Mouse (Mus musculus): Measurements from ENCODE around the gene Hcn1. TPM values are rescaled to one million over a fixed set of nuclear protein-coding genes. Genes with fewer than 3 reads are reported as not detected.

Hcn1 gene
- polyA plus RNA-seq, 1 experiment from 2014 or later = 0.10 TPM

- no peaks in the 10 kb centered on the region for H3K36me3 ChIP-seq
- ATAC-seq (ENCODE audit: low FRiP score, low read depth) = no peak
- H3K4me1 ChIP-seq = no peaks in the 10 kb centered on the region
- H3K9me3 ChIP-seq = no peaks in the 10 kb centered on the region
- H3K4me3 ChIP-seq = no peak overlapping the region
- H3K27me3 ChIP-seq = no peaks in the 10 kb centered on the region
- H3K4me2 ChIP-seq (replicated peaks) = no peak overlapping the region
- H3K9ac ChIP-seq (replicated peaks) = no peak overlapping the region
- no peak overlapping the region for H3K27ac ChIP-seq (replicated peaks)
- 87% methylated on average over 3 of the region's 3 CpGs for WGBS
Observed at GRCm38 (mm10) chr13:117907801-117908200, 305.7 kb downstream of the Hcn1 start.

- Histone ChIP-seq H3K4me3 (no peak overlapping the region), H3K4me1 (no peaks in the 10 kb centered on the region), H3K4me2 (replicated peaks) (no peak overlapping the region), H3K36me3 (no peaks in the 10 kb centered on the region), H3K27me3 (no peaks in the 10 kb centered on the region), H3K9me3 (no peaks in the 10 kb centered on the region), H3K27ac (replicated peaks) (no peak overlapping the region), H3K9ac (replicated peaks) (no peak overlapping the region)
- WGBS = 90% methylated on average over 4 of the region's 4 CpGs
- no peak for ATAC-seq (ENCODE audit: low FRiP score, low read depth)
Observed at GRCm38 (mm10) chr13:117929734-117930133, 327.6 kb downstream of the Hcn1 start.

GRCm38 (mm10) chr13:117931746-117932145 is 329.6 kb downstream of the Hcn1 start:
- H3K36me3 ChIP-seq = no peaks in the 10 kb centered on the region
- ATAC-seq (ENCODE audit: low FRiP score, low read depth) = no peak
- no peaks in the 10 kb centered on the region for H3K4me1 ChIP-seq
- H3K9ac ChIP-seq (replicated peaks) = no peak overlapping the region
- H3K27ac ChIP-seq (replicated peaks) = no peak overlapping the region
- no peaks in the 10 kb centered on the region for H3K9me3 ChIP-seq
- no peak overlapping the region for H3K4me3 ChIP-seq
- no peaks in the 10 kb centered on the region for H3K27me3 ChIP-seq
- 77% methylated on average over 2 of the region's 2 CpGs for WGBS
- no peak overlapping the region for H3K4me2 ChIP-seq (replicated peaks)

- WGBS = 82% methylated on average over 1 of the region's 1 CpGs
- Histone ChIP-seq H3K9me3 (no peaks in the 10 kb centered on the region), H3K4me2 (replicated peaks) (no peak overlapping the region), H3K36me3 (no peaks in the 10 kb centered on the region), H3K9ac (replicated peaks) (no peak overlapping the region), H3K27me3 (no peaks in the 10 kb centered on the region), H3K4me1 (no peaks in the 10 kb centered on the region), H3K4me3 (no peak overlapping the region), H3K27ac (replicated peaks) (no peak overlapping the region)
- ATAC-seq (ENCODE audit: low FRiP score, low read depth) = no peak
Observed at GRCm38 (mm10) chr13:117938761-117939160, 336.6 kb downstream of the Hcn1 start.

GRCm38 (mm10) chr13:117940536-117941280 is 338.6 kb downstream of the Hcn1 start:
- Histone ChIP-seq H3K9me3 (no peaks in the 10 kb centered on the region), H3K9ac (replicated peaks) (no peak overlapping the region), H3K27ac (replicated peaks) (no peak overlapping the region), H3K4me2 (replicated peaks) (no peak overlapping the region), H3K36me3 (no peaks in the 10 kb centered on the region), H3K4me3 (no peak overlapping the region), H3K27me3 (no peaks in the 10 kb centered on the region), H3K4me1 (no peaks in the 10 kb centered on the region)
- 91% methylated on average over 8 of the region's 8 CpGs for WGBS
- no peak for ATAC-seq (ENCODE audit: low FRiP score, low read depth)

- Histone ChIP-seq H3K36me3 (no peaks in the 10 kb centered on the region), H3K4me1 (no peaks in the 10 kb centered on the region), H3K9ac (replicated peaks) (no peak overlapping the region), H3K27ac (replicated peaks) (no peak overlapping the region), H3K9me3 (no peaks in the 10 kb centered on the region), H3K4me3 (no peak overlapping the region), H3K27me3 (no peaks in the 10 kb centered on the region), H3K4me2 (replicated peaks) (no peak overlapping the region)
- ATAC-seq (ENCODE audit: low FRiP score, low read depth) = no peak
- WGBS = 89% methylated on average over 3 of the region's 3 CpGs
Observed at GRCm38 (mm10) chr13:117946843-117947242, 344.7 kb downstream of the Hcn1 start.

- H3K4me1 ChIP-seq = no peaks in the 10 kb centered on the region
- WGBS = 71% methylated on average over 1 of the region's 1 CpGs
- no peak for ATAC-seq (ENCODE audit: low FRiP score, low read depth)
Observed at GRCm38 (mm10) chr13:117947704-117948376, 345.7 kb downstream of the Hcn1 start.

GRCm38 (mm10) chr13:117958496-117959421 is 356.6 kb downstream of the Hcn1 start:
- no peaks in the 10 kb centered on the region for H3K27me3 ChIP-seq
- 11% methylated on average over 18 of the region's 18 CpGs for WGBS
- no peak overlapping the region for H3K9ac ChIP-seq (replicated peaks)
- 0 out of 2 replicates have a peak, but pooled peaks cover 5% of the 10 kb centered on the region for H3K4me1 ChIP-seq
- H3K9me3 ChIP-seq = no peaks in the 10 kb centered on the region
- H3K27ac ChIP-seq (replicated peaks) = no peak overlapping the region
- no peak overlapping the region for H3K4me3 ChIP-seq
- peak overlapping the region; percentile 23; the same call in 1 of the 2 replicates for H3K4me2 ChIP-seq (replicated peaks)
- H3K36me3 ChIP-seq = no peaks in the 10 kb centered on the region
- ATAC-seq (ENCODE audit: low FRiP score, low read depth) = peak; percentile 79

More at GRCm38 (mm10) chr13:117947704-117948376, 345.7 kb downstream of the Hcn1 start:
- Histone ChIP-seq H3K4me2 (replicated peaks) (no peak overlapping the region), H3K9me3 (no peaks in the 10 kb centered on the region), H3K36me3 (no peaks in the 10 kb centered on the region), H3K4me3 (no peak overlapping the region), H3K27me3 (no peaks in the 10 kb centered on the region), H3K27ac (replicated peaks) (no peak overlapping the region), H3K9ac (replicated peaks) (no peak overlapping the region)

- H3K27ac ChIP-seq (replicated peaks) = no peak overlapping the region
- H3K4me3 ChIP-seq = no peak overlapping the region
- no peaks in the 10 kb centered on the region for H3K27me3 ChIP-seq
- no peaks in the 10 kb centered on the region for H3K36me3 ChIP-seq
- no peak for ATAC-seq (ENCODE audit: low FRiP score, low read depth)
- no peak overlapping the region for H3K9ac ChIP-seq (replicated peaks)
- H3K9me3 ChIP-seq = no peaks in the 10 kb centered on the region
- no peaks in the 10 kb centered on the region for H3K4me1 ChIP-seq
- no peak overlapping the region for H3K4me2 ChIP-seq (replicated peaks)
Observed at GRCm38 (mm10) chr13:117964620-117965019, 362.5 kb downstream of the Hcn1 start.

GRCm38 (mm10) chr13:117975382-117975781 is 373.3 kb downstream of the Hcn1 start:
- Histone ChIP-seq H3K4me1 (no peaks in the 10 kb centered on the region), H3K27me3 (no peaks in the 10 kb centered on the region), H3K4me2 (replicated peaks) (no peak overlapping the region), H3K9ac (replicated peaks) (no peak overlapping the region), H3K9me3 (no peaks in the 10 kb centered on the region), H3K27ac (replicated peaks) (no peak overlapping the region), H3K4me3 (no peak overlapping the region), H3K36me3 (no peaks in the 10 kb centered on the region)
- peak; percentile 44; the same call in 1 of the 2 replicates for ATAC-seq (ENCODE audit: low FRiP score, low read depth)
- 63% methylated on average over 7 of the region's 7 CpGs for WGBS

- Histone ChIP-seq H3K4me3 (no peak overlapping the region), H3K27me3 (no peaks in the 10 kb centered on the region), H3K9me3 (no peaks in the 10 kb centered on the region), H3K4me1 (no peaks in the 10 kb centered on the region), H3K9ac (replicated peaks) (no peak overlapping the region), H3K36me3 (no peaks in the 10 kb centered on the region), H3K27ac (replicated peaks) (no peak overlapping the region), H3K4me2 (replicated peaks) (no peak overlapping the region)
- WGBS = 60% methylated on average over 10 of the region's 10 CpGs
- ATAC-seq (ENCODE audit: low FRiP score, low read depth) = peak; percentile 58; the same call in 1 of the 2 replicates
Observed at GRCm38 (mm10) chr13:117975823-117976222, 373.7 kb downstream of the Hcn1 start.

- no peak overlapping the region for H3K9ac ChIP-seq (replicated peaks)
- 83% methylated on average over 2 of the region's 2 CpGs for WGBS
- no peak overlapping the region for H3K4me3 ChIP-seq
- no peaks in the 10 kb centered on the region for H3K36me3 ChIP-seq
- no peaks in the 10 kb centered on the region for H3K4me1 ChIP-seq
- ATAC-seq (ENCODE audit: low FRiP score, low read depth) = no peak
- no peaks in the 10 kb centered on the region for H3K9me3 ChIP-seq
- H3K27me3 ChIP-seq = no peaks in the 10 kb centered on the region
- no peak overlapping the region for H3K27ac ChIP-seq (replicated peaks)
- H3K4me2 ChIP-seq (replicated peaks) = no peak overlapping the region
Observed at GRCm38 (mm10) chr13:117984339-117984738, 382.2 kb downstream of the Hcn1 start.
